Mouse (Mus musculus): ENCODE results near the gene Scel. TPM values are rescaled to one million over a fixed set of nuclear protein-coding genes. Genes with fewer than 3 reads are reported as not detected.

Scel gene
- polyA plus RNA-seq (2012; rRNA removed) = not detected in 2 replicates

GRCm38 (mm10) chr14:103512802-103513472 lies at the start of gene Scel:
Scel (plus strand) TSS chr14:103513342.
- WGBS = 9% methylated on average over 14 of the region's 14 CpGs
- peak within 1 kb of the TSS; percentile 4; the same call in 1 of the 2 replicates for H3K4me3 ChIP-seq (ENCODE audit: low read depth, low read length)
- H3K27me3 ChIP-seq (ENCODE audit: control insufficient read depth, insufficient read depth, low read length) = no peaks in the 10 kb centered on the region
- H3K27ac ChIP-seq (ENCODE audit: insufficient read depth, low read depth, low read length) = no peak within 1 kb of the TSS
- TF ChIP-seq CTCF (IDR thresholded peaks at IDR 0.05; ENCODE audit: extremely low read depth, insufficient read length, insufficient replicate concordance, low read depth, low read length) (no peak), POLR2A (IDR thresholded peaks at IDR 0.05; ENCODE audit: low read depth, low read length) (no peak)
- H3K4me1 ChIP-seq (ENCODE audit: control insufficient read depth, insufficient read depth, insufficient read length, low read length) = no peaks in the 10 kb centered on the region
- no peaks in the 10 kb centered on the region for H3K36me3 ChIP-seq (ENCODE audit: control insufficient read depth, insufficient read depth, low read length)

GRCm38 (mm10) chr14:103468691-103469463 lies 44.3 kb upstream of the Scel start:
- no peaks in the 10 kb centered on the region for H3K27me3 ChIP-seq (ENCODE audit: control insufficient read depth, insufficient read depth, low read length)
- H3K36me3 ChIP-seq (ENCODE audit: control insufficient read depth, insufficient read depth, low read length) = no peaks in the 10 kb centered on the region
- no peaks in the 10 kb centered on the region for H3K4me1 ChIP-seq (ENCODE audit: control insufficient read depth, insufficient read depth, insufficient read length, low read length)
- H3K4me3 ChIP-seq (ENCODE audit: low read depth, low read length) = peak overlapping the region; percentile 49
- H3K27ac ChIP-seq (ENCODE audit: insufficient read depth, low read depth, low read length) = no peak overlapping the region
- TF ChIP-seq POLR2A (IDR thresholded peaks at IDR 0.05; ENCODE audit: low read depth, low read length) (no peak), CTCF (IDR thresholded peaks at IDR 0.05; ENCODE audit: extremely low read depth, insufficient read length, insufficient replicate concordance, low read depth, low read length) (no peak)
- 60% methylated on average over 12 of the region's 12 CpGs for WGBS

GRCm38 (mm10) chr14:103469464-103470015 lies 43.6 kb upstream of the Scel start:
- no peaks in the 10 kb centered on the region for H3K4me1 ChIP-seq (ENCODE audit: control insufficient read depth, insufficient read depth, insufficient read length, low read length)
- no peaks in the 10 kb centered on the region for H3K27me3 ChIP-seq (ENCODE audit: control insufficient read depth, insufficient read depth, low read length)
- no peaks in the 10 kb centered on the region for H3K36me3 ChIP-seq (ENCODE audit: control insufficient read depth, insufficient read depth, low read length)
- no peak overlapping the region for H3K27ac ChIP-seq (ENCODE audit: insufficient read depth, low read depth, low read length)
- peak overlapping the region; percentile 49 for H3K4me3 ChIP-seq (ENCODE audit: low read depth, low read length)
- TF ChIP-seq CTCF (IDR thresholded peaks at IDR 0.05; ENCODE audit: extremely low read depth, insufficient read length, insufficient replicate concordance, low read depth, low read length) (peak; percentile 13; the same call in 1 of the 2 replicates), POLR2A (IDR thresholded peaks at IDR 0.05; ENCODE audit: low read depth, low read length) (no peak)
- WGBS = 44% methylated on average over 12 of the region's 12 CpGs

GRCm38 (mm10) chr14:103471074-103471778 lies 41.9 kb upstream of the Scel start:
- no peaks in the 10 kb centered on the region for H3K4me1 ChIP-seq (ENCODE audit: control insufficient read depth, insufficient read depth, insufficient read length, low read length)
- 36% methylated on average over 3 of the region's 3 CpGs for WGBS
- H3K27ac ChIP-seq (ENCODE audit: insufficient read depth, low read depth, low read length) = no peak overlapping the region
- H3K4me3 ChIP-seq (ENCODE audit: low read depth, low read length) = no peak overlapping the region
- no peaks in the 10 kb centered on the region for H3K27me3 ChIP-seq (ENCODE audit: control insufficient read depth, insufficient read depth, low read length)
- no peaks in the 10 kb centered on the region for H3K36me3 ChIP-seq (ENCODE audit: control insufficient read depth, insufficient read depth, low read length)
- TF ChIP-seq CTCF (IDR thresholded peaks at IDR 0.05; ENCODE audit: extremely low read depth, insufficient read length, insufficient replicate concordance, low read depth, low read length) = no peak
- no peak for TF ChIP-seq POLR2A (IDR thresholded peaks at IDR 0.05; ENCODE audit: low read depth, low read length)

- 46% methylated on average over 7 of the region's 7 CpGs for WGBS
- TF ChIP-seq CTCF (IDR thresholded peaks at IDR 0.05; ENCODE audit: extremely low read depth, insufficient read length, insufficient replicate concordance, low read depth, low read length) (no peak), POLR2A (IDR thresholded peaks at IDR 0.05; ENCODE audit: low read depth, low read length) (no peak)
- no peaks in the 10 kb centered on the region for H3K36me3 ChIP-seq (ENCODE audit: control insufficient read depth, insufficient read depth, low read length)
These were observed 41.2 kb upstream of the Scel start for GRCm38 (mm10) chr14:103471806-103472553.

GRCm38 (mm10) chr14:103472554-103472905 lies 40.6 kb upstream of the Scel start:
- no peaks in the 10 kb centered on the region; the same call in 1 of the 2 replicates for H3K4me1 ChIP-seq (ENCODE audit: control insufficient read depth, insufficient read depth, insufficient read length, low read length)
- H3K4me3 ChIP-seq (ENCODE audit: low read depth, low read length) = no peak overlapping the region
- H3K27me3 ChIP-seq (ENCODE audit: control insufficient read depth, insufficient read depth, low read length) = no peaks in the 10 kb centered on the region
- no peaks in the 10 kb centered on the region for H3K36me3 ChIP-seq (ENCODE audit: control insufficient read depth, insufficient read depth, low read length)
- TF ChIP-seq POLR2A (IDR thresholded peaks at IDR 0.05; ENCODE audit: low read depth, low read length) (no peak), CTCF (IDR thresholded peaks at IDR 0.05; ENCODE audit: extremely low read depth, insufficient read length, insufficient replicate concordance, low read depth, low read length) (no peak)
- H3K27ac ChIP-seq (ENCODE audit: insufficient read depth, low read depth, low read length) = no peak overlapping the region
- WGBS = 63% methylated on average over 2 of the region's 2 CpGs

More at GRCm38 (mm10) chr14:103471806-103472553, 41.2 kb upstream of the Scel start:
- Histone ChIP-seq H3K4me3 (ENCODE audit: low read depth, low read length) (no peak overlapping the region), H3K27me3 (ENCODE audit: control insufficient read depth, insufficient read depth, low read length) (no peaks in the 10 kb centered on the region), H3K4me1 (ENCODE audit: control insufficient read depth, insufficient read depth, insufficient read length, low read length) (no peaks in the 10 kb centered on the region), H3K27ac (ENCODE audit: insufficient read depth, low read depth, low read length) (no peak overlapping the region)
